Mouse (Mus musculus) granulocyte monocyte progenitor cell, adult 5-6 weeks (primary cell): ENCODE data around the gene Gm4131. TPM values are rescaled to one million over a fixed set of nuclear protein-coding genes. Genes with fewer than 3 reads are reported as not detected.

Experiments
- ATAC-seq: replicated peaks from 2 replicates; pipeline ENCODE4 v1.8.0; 2016; ENCODE audit warnings: mild to moderate bottlenecking, moderate TSS enrichment, inconsistent platforms; ENCODE audit not compliant: poor library complexity, severe bottlenecking
- total RNA-seq, 2 experiments: library from RNA; stranded (forward) in 1 of 2; stranded (reverse) in 1 of 2; fragments of 200-712, 200-1000 nt in 1 of 2; fragments of >200 nt in 1 of 2; fragmentation: Nextera tagmentation in 1 of 2; gene quantifications; 2 replicates each; pipeline ENCODE4 v1.2.3; 2014 to 2017

Gm4131 gene
- total RNA-seq, 2 experiments from 2014 or later: not detected

GRCm38 (mm10) chr14:62468119-62468752 is 98.5 kb downstream of the Gm4131 start:
- no peak for ATAC-seq

- ATAC-seq: no peak
These were observed 101.8 kb downstream of the Gm4131 start for GRCm38 (mm10) chr14:62464966-62465365.

- ATAC-seq: no peak; the same call in 1 of the 2 replicates
These were observed 107.2 kb downstream of the Gm4131 start for GRCm38 (mm10) chr14:62459541-62459940.

GRCm38 (mm10) chr14:62457420-62458181 is 109.1 kb downstream of the Gm4131 start:
- ATAC-seq: peak; percentile 53; the same call in 1 of the 2 replicates

- ATAC-seq: no peak
These were observed 110.4 kb downstream of the Gm4131 start, which contains the start of gene Gucy1b2 for GRCm38 (mm10) chr14:62456239-62456747. Gene Gucy1b2 (minus strand): TSS chr14:62456289.

- no peak for ATAC-seq
These were observed 111.2 kb downstream of the Gm4131 start for GRCm38 (mm10) chr14:62455570-62455879.

GRCm38 (mm10) chr14:62454760-62455569 is 111.8 kb downstream of the Gm4131 start:
- ATAC-seq: no peak

- no peak for ATAC-seq
These were observed 112.6 kb downstream of the Gm4131 start for GRCm38 (mm10) chr14:62454136-62454535.

GRCm38 (mm10) chr14:62453276-62453675 is 113.4 kb downstream of the Gm4131 start:
- no peak for ATAC-seq

- no peak for ATAC-seq
These were observed 116.0 kb downstream of the Gm4131 start for GRCm38 (mm10) chr14:62450706-62451105.

- no peak for ATAC-seq
These were observed 119.5 kb downstream of the Gm4131 start for GRCm38 (mm10) chr14:62447214-62447548.

GRCm38 (mm10) chr14:62446385-62447213 is 120.1 kb downstream of the Gm4131 start:
- ATAC-seq: no peak

- ATAC-seq: no peak
These were observed 122.8 kb downstream of the Gm4131 start for GRCm38 (mm10) chr14:62443840-62444430.

- no peak for ATAC-seq
These were observed 123.8 kb downstream of the Gm4131 start for GRCm38 (mm10) chr14:62442971-62443370.

- no peak for ATAC-seq
These were observed 126.7 kb downstream of the Gm4131 start for GRCm38 (mm10) chr14:62440036-62440435.

- no peak for ATAC-seq
These were observed 128.5 kb downstream of the Gm4131 start for GRCm38 (mm10) chr14:62438236-62438635.

- no peak for ATAC-seq
These were observed 128.9 kb downstream of the Gm4131 start for GRCm38 (mm10) chr14:62437806-62438205.

GRCm38 (mm10) chr14:62425277-62425691 is 141.4 kb downstream of the Gm4131 start:
- no peak for ATAC-seq

- no peak for ATAC-seq
These were observed 144.5 kb downstream of the Gm4131 start for GRCm38 (mm10) chr14:62422265-62422664.

- no peak for ATAC-seq
These were observed 149.2 kb downstream of the Gm4131 start for GRCm38 (mm10) chr14:62417501-62417900.
